In the genomic region with DNA sequence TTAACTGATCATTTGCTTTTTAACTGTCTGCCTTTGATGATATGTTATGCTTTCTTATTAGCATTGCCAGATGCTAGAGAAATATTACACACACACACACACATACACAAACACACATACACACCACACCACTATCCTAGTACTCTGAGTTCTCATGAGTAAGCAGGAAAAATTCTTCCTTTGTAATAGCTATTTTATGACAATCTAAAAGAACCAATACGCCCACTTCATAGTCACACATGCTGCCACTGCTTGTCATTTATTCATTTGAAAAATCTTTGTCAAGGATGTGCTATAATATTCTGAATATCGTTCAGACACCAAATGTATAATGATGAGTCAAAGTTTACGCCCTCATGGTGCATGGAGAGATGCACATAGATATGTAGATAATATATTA, we compare ENCODE assay signal across 25 mouse cellular contexts.
"Had no signal": no experiment of that assay in that cellular context is flagged by ENCODE, and none has a peak within 500 bp of the region (broad histone marks: within the 10 kb centered on the region; RNA-seq: fewer than 3 reads in every experiment).

No protein-coding gene starts in this region.

- ATAC-seq: hindbrain, postnatal 0 days; intestine, embryonic 16.5 days; liver, embryonic 12.5 days had no signal

- H3K9ac ChIP-seq: heart, embryonic 13.5 days; heart, embryonic 15.5 days; hindbrain, embryonic 13.5 days; hindbrain, embryonic 15.5 days; kidney, embryonic 15.5 days; limb, embryonic 13.5 days; limb, embryonic 15.5 days; liver, embryonic 12.5 days; liver, embryonic 14.5 days had no signal

- H3K4me2 ChIP-seq: heart, embryonic 11.5 days; heart, embryonic 13.5 days; heart, embryonic 15.5 days; hindbrain, embryonic 13.5 days; hindbrain, embryonic 15.5 days; kidney, embryonic 15.5 days; limb, embryonic 13.5 days; limb, embryonic 15.5 days; liver, embryonic 12.5 days had no signal

- H3K4me3 ChIP-seq: heart, adult 2 months; heart, embryonic 13.5 days; heart, embryonic 15.5 days; hindbrain, embryonic 13.5 days; hindbrain, embryonic 15.5 days; kidney, embryonic 15.5 days; limb, embryonic 13.5 days; limb, embryonic 15.5 days; liver, embryonic 12.5 days had no signal

- DNase-seq: gastrocnemius, postnatal 14 days; gastrocnemius, postnatal 36 days; heart, adult 11 months; heart, adult 2 months; heart, postnatal 14 days; heart, postnatal 36 days; kidney, adult 11 months; kidney, adult 2 months; kidney, adult 9 months; kidney, postnatal 14 days; kidney, postnatal 36 days; left cerebral cortex, postnatal 4 days had no signal

- H3K4me1 ChIP-seq: heart, embryonic 13.5 days; heart, embryonic 15.5 days; hindbrain, embryonic 13.5 days; hindbrain, embryonic 15.5 days; kidney, embryonic 15.5 days; limb, embryonic 13.5 days; limb, embryonic 15.5 days; liver, embryonic 12.5 days had no signal

- H3K36me3 ChIP-seq: heart, embryonic 13.5 days; heart, embryonic 15.5 days; hindbrain, embryonic 13.5 days; hindbrain, embryonic 15.5 days; kidney, embryonic 15.5 days; limb, embryonic 13.5 days; limb, embryonic 15.5 days; liver, embryonic 12.5 days had no signal

- H3K9me3 ChIP-seq: heart, embryonic 15.5 days; hindbrain, embryonic 13.5 days; hindbrain, embryonic 15.5 days; kidney, embryonic 15.5 days; limb, embryonic 13.5 days; limb, embryonic 15.5 days; liver, embryonic 12.5 days had no signal

- H3K27ac ChIP-seq: heart, adult 2 months; heart, embryonic 13.5 days; heart, embryonic 15.5 days; hindbrain, embryonic 13.5 days; hindbrain, embryonic 15.5 days; hindbrain, postnatal 0 days; kidney, embryonic 15.5 days; kidney, postnatal 0 days; limb, embryonic 13.5 days; limb, embryonic 15.5 days; liver, embryonic 12.5 days; liver, embryonic 14.5 days had no signal

- H3K27me3 ChIP-seq: heart, embryonic 13.5 days; heart, embryonic 15.5 days; hindbrain, embryonic 13.5 days; hindbrain, embryonic 15.5 days; kidney, embryonic 15.5 days; limb, embryonic 13.5 days; limb, embryonic 15.5 days; liver, embryonic 12.5 days had no signal
